Mouse (Mus musculus): ENCODE data around the gene Cited4. TPM values are rescaled to one million over a fixed set of nuclear protein-coding genes. Genes with fewer than 3 reads are reported as not detected.

The Cited4 gene
- 2.1 and 2.5 TPM in 2 replicates for polyA plus RNA-seq (2015; fragmentation: Nextera tagmentation; extraction: Ambion mirVana)

GRCm38 (mm10) chr4:120666358-120667024 is at the start of gene Cited4:
Cited4 (plus strand) TSS chr4:120666572.
- peak within 1 kb of the TSS; percentile 53 for H3K4me3 ChIP-seq
- peaks cover 29% of the 10 kb centered on the region for H3K27me3 ChIP-seq
- H3K4me1 ChIP-seq: peaks cover 15% of the 10 kb centered on the region
- no peaks in the 10 kb centered on the region for H3K9me3 ChIP-seq
- no peaks in the 10 kb centered on the region for H3K36me3 ChIP-seq
- peak within 1 kb of the TSS; percentile 47 for H3K9ac ChIP-seq
- H3K4me2 ChIP-seq: peak within 1 kb of the TSS; percentile 100
- ATAC-seq (ENCODE audit: borderline replicate concordance, extremely low read depth, low FRiP score, low TSS enrichment): peak; percentile 85
- H3K27ac ChIP-seq: no peak within 1 kb of the TSS
- under 1% methylated on average over 50 of the region's 50 CpGs for WGBS

GRCm38 (mm10) chr4:120627728-120628127 is 38.6 kb upstream of the Cited4 start:
- H3K9ac ChIP-seq: no peak overlapping the region
- no peaks in the 10 kb centered on the region for H3K36me3 ChIP-seq
- no peak overlapping the region for H3K27ac ChIP-seq
- H3K4me3 ChIP-seq: no peak overlapping the region
- H3K4me2 ChIP-seq: no peak overlapping the region
- WGBS: 74% methylated on average over 6 of the region's 6 CpGs
- no peak for ATAC-seq (ENCODE audit: borderline replicate concordance, extremely low read depth, low FRiP score, low TSS enrichment)
- no peaks in the 10 kb centered on the region for H3K9me3 ChIP-seq
- no peaks in the 10 kb centered on the region for H3K4me1 ChIP-seq
- no peaks in the 10 kb centered on the region for H3K27me3 ChIP-seq

GRCm38 (mm10) chr4:120630218-120630931 is 36.0 kb upstream of the Cited4 start:
- Histone ChIP-seq H3K27me3 (no peaks in the 10 kb centered on the region), H3K4me1 (no peaks in the 10 kb centered on the region), H3K36me3 (no peaks in the 10 kb centered on the region), H3K4me2 (no peak overlapping the region), H3K27ac (no peak overlapping the region), H3K4me3 (no peak overlapping the region), H3K9ac (no peak overlapping the region), H3K9me3 (no peaks in the 10 kb centered on the region)
- no peak for ATAC-seq (ENCODE audit: borderline replicate concordance, extremely low read depth, low FRiP score, low TSS enrichment)
- WGBS: 52% methylated on average over 8 of the region's 8 CpGs

GRCm38 (mm10) chr4:120631828-120632227 is 34.5 kb upstream of the Cited4 start:
- Histone ChIP-seq H3K4me2 (no peak overlapping the region), H3K9ac (no peak overlapping the region), H3K9me3 (no peaks in the 10 kb centered on the region), H3K36me3 (no peaks in the 10 kb centered on the region), H3K4me3 (no peak overlapping the region), H3K4me1 (no peaks in the 10 kb centered on the region), H3K27ac (no peak overlapping the region), H3K27me3 (no peaks in the 10 kb centered on the region)
- 56% methylated on average over 6 of the region's 6 CpGs for WGBS
- no peak for ATAC-seq (ENCODE audit: borderline replicate concordance, extremely low read depth, low FRiP score, low TSS enrichment)

GRCm38 (mm10) chr4:120635351-120635750 is 31.0 kb upstream of the Cited4 start:
- Histone ChIP-seq H3K27me3 (no peaks in the 10 kb centered on the region), H3K4me1 (no peaks in the 10 kb centered on the region)
- WGBS: 59% methylated on average over 2 of the region's 2 CpGs

GRCm38 (mm10) chr4:120641946-120642345 is 24.4 kb upstream of the Cited4 start:
- Histone ChIP-seq H3K27me3 (no peaks in the 10 kb centered on the region), H3K36me3 (no peaks in the 10 kb centered on the region), H3K4me1 (no peaks in the 10 kb centered on the region), H3K4me2 (no peak overlapping the region), H3K27ac (no peak overlapping the region), H3K4me3 (no peak overlapping the region), H3K9ac (no peak overlapping the region), H3K9me3 (no peaks in the 10 kb centered on the region)
- ATAC-seq (ENCODE audit: borderline replicate concordance, extremely low read depth, low FRiP score, low TSS enrichment): no peak
- 82% methylated on average over 6 of the region's 6 CpGs for WGBS

More at GRCm38 (mm10) chr4:120635351-120635750, 31.0 kb upstream of the Cited4 start:
- Histone ChIP-seq H3K9ac (no peak overlapping the region), H3K27ac (no peak overlapping the region), H3K4me2 (no peak overlapping the region), H3K36me3 (no peaks in the 10 kb centered on the region), H3K4me3 (no peak overlapping the region), H3K9me3 (no peaks in the 10 kb centered on the region)
- ATAC-seq (ENCODE audit: borderline replicate concordance, extremely low read depth, low FRiP score, low TSS enrichment): no peak

- H3K4me3 ChIP-seq: no peak overlapping the region
- no peaks in the 10 kb centered on the region for H3K4me1 ChIP-seq
- no peaks in the 10 kb centered on the region for H3K9me3 ChIP-seq
- no peak overlapping the region for H3K4me2 ChIP-seq
- ATAC-seq (ENCODE audit: borderline replicate concordance, extremely low read depth, low FRiP score, low TSS enrichment): no peak
- no peak overlapping the region for H3K27ac ChIP-seq
- WGBS: 69% methylated on average over 3 of the region's 3 CpGs
- H3K9ac ChIP-seq: no peak overlapping the region
- H3K27me3 ChIP-seq: peaks cover 17% of the 10 kb centered on the region
- no peaks in the 10 kb centered on the region for H3K36me3 ChIP-seq
Observed at GRCm38 (mm10) chr4:120643899-120644298, 22.5 kb upstream of the Cited4 start.

GRCm38 (mm10) chr4:120649369-120650207 is 16.8 kb upstream of the Cited4 start:
- H3K27ac ChIP-seq: no peak overlapping the region
- H3K4me3 ChIP-seq: peak overlapping the region; percentile 36
- H3K4me2 ChIP-seq: peak overlapping the region; percentile 62
- peak; percentile 57; the same call in 1 of the 2 replicates for ATAC-seq (ENCODE audit: borderline replicate concordance, extremely low read depth, low FRiP score, low TSS enrichment)
- no peak overlapping the region for H3K9ac ChIP-seq
- no peaks in the 10 kb centered on the region for H3K36me3 ChIP-seq
- no peaks in the 10 kb centered on the region for H3K9me3 ChIP-seq
- WGBS: 4% methylated on average over 55 of the region's 55 CpGs
- H3K27me3 ChIP-seq: peaks cover 61% of the 10 kb centered on the region
- peaks cover 9% of the 10 kb centered on the region; the same call in 1 of the 2 replicates for H3K4me1 ChIP-seq

GRCm38 (mm10) chr4:120650208-120650592 is 16.2 kb upstream of the Cited4 start:
- 19% methylated on average over 7 of the region's 7 CpGs for WGBS

GRCm38 (mm10) chr4:120655898-120656297 is 10.5 kb upstream of the Cited4 start:
- H3K9me3 ChIP-seq: no peaks in the 10 kb centered on the region
- H3K4me2 ChIP-seq: no peak overlapping the region
- 68% methylated on average over 8 of the region's 8 CpGs for WGBS
- H3K36me3 ChIP-seq: no peaks in the 10 kb centered on the region
- H3K4me1 ChIP-seq: no peaks in the 10 kb centered on the region
- H3K9ac ChIP-seq: no peak overlapping the region
- no peak overlapping the region for H3K4me3 ChIP-seq
- no peak overlapping the region for H3K27ac ChIP-seq
- H3K27me3 ChIP-seq: peaks cover 32% of the 10 kb centered on the region
- ATAC-seq (ENCODE audit: borderline replicate concordance, extremely low read depth, low FRiP score, low TSS enrichment): no peak

More at GRCm38 (mm10) chr4:120650208-120650592, 16.2 kb upstream of the Cited4 start:
- Histone ChIP-seq H3K4me2 (peak overlapping the region; percentile 62), H3K4me3 (peak overlapping the region; percentile 36), H3K9ac (no peak overlapping the region), H3K4me1 (peaks cover 9% of the 10 kb centered on the region; the same call in 1 of the 2 replicates), H3K27ac (no peak overlapping the region), H3K36me3 (no peaks in the 10 kb centered on the region), H3K9me3 (no peaks in the 10 kb centered on the region), H3K27me3 (peaks cover 62% of the 10 kb centered on the region)
- ATAC-seq (ENCODE audit: borderline replicate concordance, extremely low read depth, low FRiP score, low TSS enrichment): no peak

GRCm38 (mm10) chr4:120660485-120660884 is 5.9 kb upstream of the Cited4 start:
- ATAC-seq (ENCODE audit: borderline replicate concordance, extremely low read depth, low FRiP score, low TSS enrichment): no peak
- no peak overlapping the region for H3K4me2 ChIP-seq
- no peak overlapping the region for H3K9ac ChIP-seq
- no peaks in the 10 kb centered on the region for H3K9me3 ChIP-seq
- no peak overlapping the region for H3K27ac ChIP-seq
- H3K4me3 ChIP-seq: no peak overlapping the region
- peaks cover 11% of the 10 kb centered on the region; the same call in 1 of the 2 replicates for H3K27me3 ChIP-seq
- WGBS: 54% methylated on average over 4 of the region's 4 CpGs
- H3K36me3 ChIP-seq: no peaks in the 10 kb centered on the region
- H3K4me1 ChIP-seq: no peaks in the 10 kb centered on the region

All from lung, embryonic 15.5 days (tissue).